Mouse (Mus musculus) embryonic facial prominence, embryonic 13.5 days (tissue): ENCODE measurements around the gene Lgr4. TPM values are rescaled to one million over a fixed set of nuclear protein-coding genes. Genes with fewer than 3 reads are reported as not detected.

ENCODE experiments used
- ATAC-seq: fragments of 200-750 bp; cut with Nextera tagmentation; 2 replicates; pipeline ENCODE4 v1.8.0; 2017; ENCODE audit warnings: low read depth; ENCODE audit not compliant: insufficient number of reproducible peaks, insufficient read depth, low FRiP score, low TSS enrichment
- H3K27ac ChIP-seq: fragments of 300-500 bp; sonication (generic); 2 replicates; pipeline ENCODE4 v1.5.1; 2015; ENCODE audit warnings: moderate library complexity, mild to moderate bottlenecking, inconsistent platforms
- H3K27me3 ChIP-seq: fragments of 300-500 bp; sonication (generic); 2 replicates; pipeline ENCODE4 v1.6.1; 2015; ENCODE audit warnings: mild to moderate bottlenecking, inconsistent platforms
- H3K36me3 ChIP-seq: fragments of 300-500 bp; sonication (generic); 2 replicates; pipeline ENCODE4 v1.6.1; 2015; ENCODE audit warnings: mild to moderate bottlenecking, inconsistent platforms
- H3K4me1 ChIP-seq: fragments of 300-500 bp; sonication (generic); 2 replicates; pipeline ENCODE4 v1.6.1; 2015; ENCODE audit warnings: inconsistent platforms
- H3K4me2 ChIP-seq: fragments of 300-500 bp; sonication (generic); 2 replicates; pipeline ENCODE4 v1.6.1; 2015; ENCODE audit warnings: moderate library complexity, mild to moderate bottlenecking, inconsistent platforms
- H3K4me3 ChIP-seq: fragments of 300-500 bp; sonication (generic); 2 replicates; pipeline ENCODE4 v1.5.1; 2015; ENCODE audit warnings: mild to moderate bottlenecking, inconsistent platforms
- H3K9ac ChIP-seq: fragments of 300-500 bp; sonication (generic); 2 replicates; pipeline ENCODE4 v1.6.1; 2015; ENCODE audit warnings: mild to moderate bottlenecking, inconsistent platforms
- H3K9me3 ChIP-seq: fragments of 300-500 bp; sonication (generic); 2 replicates; pipeline ENCODE4 v1.6.1; 2016; ENCODE audit warnings: inconsistent platforms
- WGBS: fragments of 180-500 bp; shearing (Covaris S2); methylation state at CpG from one replicate; pipeline ENCODE4 v1.1.7; 2015; ENCODE audit warnings: mixed read lengths; 5-methylcytosine and 5-hydroxymethylcytosine counted together
- polyA plus RNA-seq: library from polyadenylated mRNA; unstranded; fragments of >200 nt; fragmentation: Nextera tagmentation; extraction: Ambion mirVana; gene quantifications from 2 replicates; pipeline ENCODE4 v1.2.1, GENCODE M21; 2015

The Lgr4 gene
- polyA plus RNA-seq, 1 experiment from 2014 or later = 19.3 TPM

DNA sequence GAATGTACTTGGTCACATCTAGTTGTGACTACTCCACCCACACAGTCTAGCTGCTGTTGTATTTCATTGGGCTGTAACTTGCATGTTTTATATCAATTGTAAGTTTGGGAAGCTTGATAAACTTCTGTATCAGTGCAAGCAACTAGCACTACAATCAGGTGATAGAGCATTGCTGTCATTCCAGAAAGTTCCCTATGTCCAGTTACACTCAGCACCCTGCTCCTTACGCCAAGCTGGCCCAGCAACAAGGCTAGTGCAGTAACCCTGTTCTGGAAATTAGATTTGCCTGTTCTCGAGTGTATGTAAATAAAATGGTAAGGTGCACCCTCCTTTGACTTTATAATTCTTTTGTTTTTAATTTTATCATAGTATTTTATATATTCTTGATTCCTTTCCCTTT is 119.8 kb downstream of the Lgr4 start:
- 83% methylated on average over 2 of the region's 2 CpGs for WGBS
- H3K27me3 ChIP-seq = no peaks in the 10 kb centered on the region

DNA sequence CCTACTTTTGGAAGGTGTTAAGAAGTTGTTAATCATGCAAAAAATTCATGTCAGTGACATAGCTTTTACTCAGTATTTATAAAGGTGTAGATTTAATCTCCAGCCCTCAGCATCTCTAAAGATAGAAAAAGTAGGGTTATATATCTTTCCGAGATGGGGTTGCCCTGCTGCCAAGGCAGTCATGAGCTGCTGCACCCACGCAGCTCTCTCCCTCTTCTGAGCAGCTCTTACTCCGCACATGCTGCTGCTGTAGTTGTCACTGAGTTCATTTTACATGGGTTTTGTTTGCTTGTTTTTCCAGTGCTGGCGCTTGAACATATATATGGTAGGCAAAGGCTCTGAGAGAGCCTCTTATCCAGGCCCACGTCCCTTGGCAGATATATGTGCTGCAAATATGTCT is 120.9 kb downstream of the Lgr4 start:
- no peak overlapping the region for H3K9ac ChIP-seq
- no peak overlapping the region for H3K4me3 ChIP-seq
- H3K4me1 ChIP-seq = peaks cover 21% of the 10 kb centered on the region
- no peaks in the 10 kb centered on the region for H3K27me3 ChIP-seq
- H3K4me2 ChIP-seq = no peak overlapping the region
- no peaks in the 10 kb centered on the region for H3K9me3 ChIP-seq
- peaks cover 12% of the 10 kb centered on the region for H3K36me3 ChIP-seq
- WGBS = 72% methylated on average over 5 of the region's 5 CpGs
- ATAC-seq = no peak
- H3K27ac ChIP-seq = peak overlapping the region; percentile 61; the same call in 1 of the 2 replicates

More for the DNA sequence above, 119.8 kb downstream of the Lgr4 start:
- Histone ChIP-seq H3K4me1 (peaks cover 21% of the 10 kb centered on the region), H3K9me3 (no peaks in the 10 kb centered on the region), H3K4me3 (no peak overlapping the region), H3K9ac (no peak overlapping the region), H3K4me2 (no peak overlapping the region), H3K36me3 (peaks cover 22% of the 10 kb centered on the region), H3K27ac (no peak overlapping the region)
- ATAC-seq = no peak

- Histone ChIP-seq H3K36me3 (peaks cover 5% of the 10 kb centered on the region), H3K27ac (no peak overlapping the region), H3K4me2 (no peak overlapping the region), H3K4me1 (peaks cover 5% of the 10 kb centered on the region; the same call in 1 of the 2 replicates), H3K4me3 (no peak overlapping the region), H3K9me3 (no peaks in the 10 kb centered on the region), H3K27me3 (no peaks in the 10 kb centered on the region), H3K9ac (no peak overlapping the region)
- ATAC-seq = no peak
- WGBS = 74% methylated on average over 5 of the region's 5 CpGs
Observed at GRCm38 (mm10) chr2:110042861-110043760, 125.7 kb downstream of the Lgr4 start.

GRCm38 (mm10) chr2:110058424-110058823 is 141.0 kb downstream of the Lgr4 start:
- Histone ChIP-seq H3K4me3 (no peak overlapping the region), H3K27me3 (no peaks in the 10 kb centered on the region), H3K4me1 (peaks cover 3% of the 10 kb centered on the region; the same call in 1 of the 2 replicates), H3K9me3 (no peaks in the 10 kb centered on the region), H3K27ac (no peak overlapping the region), H3K36me3 (no peaks in the 10 kb centered on the region), H3K9ac (no peak overlapping the region), H3K4me2 (no peak overlapping the region)
- ATAC-seq = no peak
- WGBS = 57% methylated on average over 4 of the region's 4 CpGs

GRCm38 (mm10) chr2:110063131-110063530 is 145.7 kb downstream of the Lgr4 start:
- no peak for ATAC-seq
- Histone ChIP-seq H3K9ac (no peak overlapping the region), H3K4me3 (no peak overlapping the region), H3K4me2 (no peak overlapping the region), H3K27ac (no peak overlapping the region), H3K9me3 (no peaks in the 10 kb centered on the region), H3K4me1 (no peaks in the 10 kb centered on the region; the same call in 1 of the 2 replicates), H3K36me3 (no peaks in the 10 kb centered on the region), H3K27me3 (no peaks in the 10 kb centered on the region)
- 88% methylated on average over 1 of the region's 1 CpGs for WGBS

Other genes starting within 250 kb of the Lgr4 start
- 4.7 and 5.1 TPM in 2 replicates for gene Bdnf, start 242.9 kb upstream of the Lgr4 start, polyA plus RNA-seq
- 54.0 and 61.3 TPM in 2 replicates for gene Lin7c, start 26.8 kb upstream of the Lgr4 start, polyA plus RNA-seq
- 54.1 and 56.0 TPM in 2 replicates for gene Ccdc34, start 100.2 kb downstream of the Lgr4 start, polyA plus RNA-seq